Mouse (Mus musculus) forebrain, embryonic 11.5 days (tissue): ENCODE data around the gene Lrp2. TPM values are rescaled to one million over a fixed set of nuclear protein-coding genes. Genes with fewer than 3 reads are reported as not detected.

Source experiments
- ATAC-seq: fragments of 200-750 bp; cut with Nextera tagmentation; replicated peaks from 2 replicates; pipeline ENCODE4 v1.8.0; 2017; ENCODE audit warnings: moderate TSS enrichment; ENCODE audit not compliant: low FRiP score
- DNase-seq: peaks from one replicate; pipeline ENCODE4 v3.0.0-alpha.2; 2017; ENCODE audit warnings: low spot score
- H3K27ac ChIP-seq: fragments of 300-500 bp; sonication (generic); 2 replicates; pipeline ENCODE4 v1.5.1; 2014; ENCODE audit warnings: low read depth, low read length
- H3K27me3 ChIP-seq: fragments of 300-500 bp; sonication (generic); 2 replicates; pipeline ENCODE4 v1.6.1; 2014; ENCODE audit warnings: mild to moderate bottlenecking, low read length, mixed read lengths; ENCODE audit not compliant: control insufficient read depth, insufficient read depth
- H3K36me3 ChIP-seq: fragments of 300-500 bp; sonication (generic); 2 replicates; pipeline ENCODE4 v1.6.1; 2014; ENCODE audit warnings: mild to moderate bottlenecking, low read length, moderate library complexity, mixed read lengths; ENCODE audit not compliant: control insufficient read depth, insufficient read depth
- H3K4me1 ChIP-seq: fragments of 300-500 bp; sonication (generic); replicated peaks from 2 replicates; pipeline ENCODE4 v1.6.1; 2014; ENCODE audit warnings: low read length, mixed read lengths; ENCODE audit not compliant: control insufficient read depth, insufficient read depth
- H3K4me2 ChIP-seq: fragments of 300-500 bp; sonication (generic); 2 replicates; pipeline ENCODE4 v1.6.1; 2014; ENCODE audit warnings: low read depth, mild to moderate bottlenecking, low read length, moderate library complexity, mixed read lengths; ENCODE audit not compliant: severe bottlenecking
- H3K4me3 ChIP-seq: fragments of 300-500 bp; sonication (generic); 2 replicates; pipeline ENCODE4 v1.5.1; 2014; ENCODE audit warnings: low read depth, low read length
- H3K9ac ChIP-seq: fragments of 300-500 bp; sonication (generic); 2 replicates; pipeline ENCODE4 v1.6.1; 2014; ENCODE audit warnings: low read length
- H3K9me3 ChIP-seq: fragments of 300-500 bp; sonication (generic); 2 replicates; pipeline ENCODE4 v1.6.1; 2016; ENCODE audit warnings: low read length, mixed read lengths; ENCODE audit not compliant: control insufficient read depth
- WGBS: fragments of 180-500 bp; shearing (Covaris S2); extraction: QIAGEN DNeasy Blood & Tissue Kit; methylation state at CpG from one replicate; pipeline ENCODE4 v1.1.7; 2014; 5-methylcytosine and 5-hydroxymethylcytosine counted together
- polyA plus RNA-seq: library from polyadenylated mRNA; unstranded; fragments of >200 nt; fragmentation: Nextera tagmentation; extraction: Ambion mirVana; gene quantifications from 2 replicates; pipeline ENCODE4 v1.2.1, GENCODE M21; 2014

Gene Lrp2
- polyA plus RNA-seq, 1 experiment from 2014 or later: 3.1 TPM

DNA sequence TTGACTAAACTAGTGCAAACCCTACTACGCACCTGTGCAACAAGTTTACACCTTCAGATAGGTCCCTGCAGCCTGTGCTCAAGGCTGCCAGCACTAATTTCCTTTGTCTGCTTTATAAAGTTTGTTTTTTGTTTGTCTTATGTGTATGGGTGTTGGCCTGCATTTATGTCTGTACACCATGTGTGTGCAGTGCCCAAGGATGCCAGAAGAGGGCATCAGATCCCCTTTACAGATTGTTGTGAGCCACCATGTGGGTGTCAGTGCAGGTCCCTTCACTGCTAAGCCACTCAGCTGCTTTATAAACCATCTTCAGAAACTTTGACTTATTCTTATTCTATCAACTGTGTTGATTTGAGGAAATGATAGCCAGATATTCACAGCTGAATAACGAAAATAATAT lies 65.6 kb downstream of the Lrp2 start:
- Histone ChIP-seq H3K27ac (no peak overlapping the region), H3K36me3 (no peaks in the 10 kb centered on the region), H3K4me1 (no peaks in the 10 kb centered on the region), H3K9ac (no peak overlapping the region), H3K4me2 (no peak overlapping the region), H3K27me3 (no peaks in the 10 kb centered on the region), H3K9me3 (no peaks in the 10 kb centered on the region), H3K4me3 (no peak overlapping the region)
- DNase-seq: no peak
- WGBS: 93% methylated on average over 2 of the region's 2 CpGs
- no peak for ATAC-seq

DNA sequence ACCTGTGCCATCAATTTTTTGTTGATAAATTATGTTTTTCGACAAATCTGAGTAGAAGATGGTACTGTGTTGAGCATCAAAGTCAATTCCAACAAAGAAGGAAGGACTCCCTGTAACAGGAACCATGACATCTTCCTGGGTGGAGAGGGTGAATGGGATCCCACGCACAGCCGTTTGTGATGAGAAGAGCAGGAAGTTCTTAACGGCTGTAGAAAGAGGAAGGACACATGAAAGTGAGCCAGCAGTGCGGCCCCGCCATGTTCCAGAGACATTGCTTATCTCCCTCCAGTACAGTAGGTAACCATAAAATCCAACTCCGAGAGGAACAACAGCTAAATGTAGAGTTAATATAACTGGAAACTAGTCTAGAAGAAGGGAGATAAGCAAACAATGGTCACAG lies 67.6 kb downstream of the Lrp2 start:
- ATAC-seq: no peak

DNA sequence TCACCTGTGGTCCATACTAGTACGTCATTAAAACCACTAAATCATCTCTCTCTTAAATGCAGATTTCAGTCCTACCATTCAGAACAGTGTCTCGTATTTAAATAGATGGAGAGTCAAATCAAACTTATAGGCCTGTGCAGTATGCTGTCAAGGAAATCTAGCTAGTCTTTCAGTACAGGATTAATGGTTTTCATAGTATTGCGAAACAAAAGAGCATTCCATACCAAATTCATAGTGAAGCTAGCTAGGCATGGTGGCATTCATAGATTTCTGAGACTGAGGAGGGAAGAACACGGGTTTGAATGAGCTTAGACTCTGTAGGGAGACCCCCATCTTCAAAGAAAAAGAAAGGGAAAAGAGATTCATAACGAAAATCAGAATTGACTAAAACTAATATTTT lies 74.1 kb downstream of the Lrp2 start:
- no peak overlapping the region for H3K4me3 ChIP-seq
- ATAC-seq (no peak), DNase-seq (no peak)
- no peaks in the 10 kb centered on the region for H3K4me1 ChIP-seq
- no peaks in the 10 kb centered on the region for H3K27me3 ChIP-seq
- no peak overlapping the region for H3K4me2 ChIP-seq
- no peaks in the 10 kb centered on the region for H3K9me3 ChIP-seq
- H3K9ac ChIP-seq: no peak overlapping the region
- H3K36me3 ChIP-seq: no peaks in the 10 kb centered on the region
- H3K27ac ChIP-seq: no peak overlapping the region
- WGBS: 88% methylated on average over 5 of the region's 5 CpGs

More for the DNA sequence above, 67.6 kb downstream of the Lrp2 start:
- H3K36me3 ChIP-seq: no peaks in the 10 kb centered on the region
- no peak overlapping the region for H3K9ac ChIP-seq
- H3K4me2 ChIP-seq: no peak overlapping the region
- H3K4me1 ChIP-seq: no peaks in the 10 kb centered on the region
- WGBS: 94% methylated on average over 7 of the region's 7 CpGs
- no peaks in the 10 kb centered on the region for H3K27me3 ChIP-seq
- H3K27ac ChIP-seq: no peak overlapping the region
- H3K4me3 ChIP-seq: no peak overlapping the region
- DNase-seq: no peak
- no peaks in the 10 kb centered on the region for H3K9me3 ChIP-seq

DNA sequence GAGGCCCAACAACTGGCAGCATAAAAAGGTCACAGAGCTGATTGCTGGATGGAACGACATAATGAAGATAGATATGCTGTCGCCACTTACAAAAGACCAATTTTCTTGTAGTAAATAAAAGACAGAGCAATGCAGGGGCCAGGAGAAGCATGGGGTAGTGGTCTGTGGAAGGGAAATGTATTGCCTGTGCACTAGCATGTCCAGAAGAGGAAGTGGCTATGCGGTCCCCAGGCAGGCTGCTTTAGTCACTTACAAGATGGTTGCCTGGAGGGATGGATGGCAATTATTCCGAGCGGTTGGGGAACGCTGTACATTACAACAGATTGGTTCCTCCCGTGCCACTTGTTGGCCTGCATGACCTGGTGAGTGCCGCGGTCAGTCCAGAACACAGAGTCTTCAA lies 85.5 kb downstream of the Lrp2 start:
- no peaks in the 10 kb centered on the region for H3K9me3 ChIP-seq
- ATAC-seq: no peak

DNA sequence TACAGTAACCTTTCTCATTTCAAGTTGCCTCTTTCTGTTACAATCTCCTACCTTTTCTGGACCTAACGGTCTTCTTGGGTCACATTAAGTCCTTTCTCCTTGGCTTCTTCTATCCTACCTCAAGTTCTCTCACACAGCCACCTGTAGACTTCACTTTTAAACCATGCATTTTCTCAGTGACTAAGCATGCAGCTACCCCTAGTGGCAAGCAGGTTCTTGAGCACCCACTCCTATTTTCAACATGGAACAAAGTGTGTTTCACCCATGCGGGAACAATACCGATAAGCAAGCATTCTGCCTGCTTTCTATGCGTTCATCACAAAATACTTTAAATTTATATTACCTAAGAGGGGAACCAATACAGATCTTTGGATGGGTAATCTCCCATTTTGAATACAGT lies 92.7 kb downstream of the Lrp2 start:
- WGBS: 92% methylated on average over 4 of the region's 4 CpGs
- no peaks in the 10 kb centered on the region for H3K9me3 ChIP-seq
- no peak overlapping the region for H3K4me2 ChIP-seq
- no peak overlapping the region for H3K9ac ChIP-seq
- ATAC-seq (no peak), DNase-seq (no peak)
- no peaks in the 10 kb centered on the region for H3K36me3 ChIP-seq
- H3K4me3 ChIP-seq: no peak overlapping the region
- no peak overlapping the region for H3K27ac ChIP-seq
- no peaks in the 10 kb centered on the region for H3K4me1 ChIP-seq
- H3K27me3 ChIP-seq: no peaks in the 10 kb centered on the region

More for the DNA sequence above, 85.5 kb downstream of the Lrp2 start:
- Histone ChIP-seq H3K27me3 (no peaks in the 10 kb centered on the region), H3K27ac (no peak overlapping the region), H3K9ac (no peak overlapping the region), H3K4me1 (no peaks in the 10 kb centered on the region), H3K4me3 (no peak overlapping the region), H3K36me3 (no peaks in the 10 kb centered on the region), H3K4me2 (no peak overlapping the region)
- DNase-seq: no peak
- WGBS: 90% methylated on average over 9 of the region's 9 CpGs

DNA sequence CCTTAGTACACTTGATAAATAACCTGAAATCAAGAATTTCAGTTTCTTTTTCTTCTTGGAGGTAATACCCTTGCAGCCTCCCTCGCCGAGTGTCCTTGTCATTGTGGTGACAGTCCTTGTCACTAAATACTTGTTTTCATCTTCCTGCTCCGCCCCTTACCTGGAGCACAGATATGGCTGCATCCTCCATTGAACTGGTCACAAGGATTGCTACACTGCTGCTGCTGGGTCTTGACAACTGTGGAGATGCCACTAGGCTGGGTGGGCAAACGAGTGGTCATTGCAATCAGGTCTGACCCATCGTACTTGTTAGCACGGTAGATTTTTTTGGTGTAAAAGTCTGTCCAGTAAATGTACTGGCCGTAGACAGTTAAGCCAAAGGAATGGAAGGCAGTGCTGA lies 104.9 kb downstream of the Lrp2 start:
- Histone ChIP-seq H3K4me2 (no peak overlapping the region), H3K36me3 (no peaks in the 10 kb centered on the region), H3K4me3 (no peak overlapping the region), H3K9me3 (no peaks in the 10 kb centered on the region), H3K27me3 (no peaks in the 10 kb centered on the region), H3K9ac (no peak overlapping the region), H3K27ac (no peak overlapping the region), H3K4me1 (no peaks in the 10 kb centered on the region)
- WGBS: 94% methylated on average over 7 of the region's 7 CpGs
- no peak for DNase-seq
- ATAC-seq: no peak

DNA sequence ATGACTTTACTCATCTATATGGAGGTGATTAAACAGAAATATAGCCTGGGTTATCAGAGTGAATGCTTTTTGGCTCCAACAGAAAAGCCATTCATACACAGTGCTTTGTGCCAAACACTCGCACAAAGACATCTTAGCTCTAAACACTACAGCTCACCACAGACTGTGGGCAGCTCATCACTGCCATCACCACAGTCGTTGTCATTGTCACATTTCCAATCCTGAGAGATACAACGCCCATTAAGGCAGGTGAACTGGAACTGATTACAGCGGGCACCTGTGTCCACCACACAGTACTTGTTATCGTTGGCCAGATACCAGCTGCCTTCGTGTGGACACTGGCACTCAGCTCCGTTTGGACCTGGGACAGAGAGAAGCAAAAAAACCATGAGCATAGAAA lies 106.0 kb downstream of the Lrp2 start:
- WGBS: 88% methylated on average over 7 of the region's 7 CpGs
- Histone ChIP-seq H3K4me3 (no peak overlapping the region), H3K36me3 (no peaks in the 10 kb centered on the region), H3K9ac (no peak overlapping the region), H3K9me3 (no peaks in the 10 kb centered on the region), H3K27me3 (no peaks in the 10 kb centered on the region), H3K4me1 (no peaks in the 10 kb centered on the region), H3K27ac (no peak overlapping the region), H3K4me2 (no peak overlapping the region)
- DNase-seq (no peak), ATAC-seq (no peak)

DNA sequence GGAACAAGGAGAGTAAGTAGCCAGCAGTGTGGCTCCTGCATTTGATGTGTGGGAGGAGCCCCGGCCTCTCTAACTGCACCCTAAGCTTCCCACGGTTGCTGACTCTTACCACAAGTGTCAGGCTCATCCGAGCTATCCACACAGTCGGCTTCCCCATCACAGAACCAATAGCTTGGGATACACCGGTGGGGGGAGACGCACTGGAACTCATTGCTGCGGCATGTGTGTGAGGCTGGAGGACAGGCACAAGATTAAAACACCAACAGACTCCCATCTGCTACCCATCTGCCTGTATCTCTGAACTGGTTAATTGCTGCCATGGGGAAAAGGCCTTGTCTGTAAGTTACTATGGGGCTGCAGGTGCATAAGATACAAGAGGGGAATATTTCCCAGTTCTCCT lies 109.0 kb downstream of the Lrp2 start:
- H3K9me3 ChIP-seq: no peaks in the 10 kb centered on the region
- ATAC-seq: no peak
- no peak overlapping the region for H3K4me3 ChIP-seq
- H3K4me2 ChIP-seq: no peak overlapping the region
- no peak overlapping the region for H3K27ac ChIP-seq
- no peak overlapping the region for H3K9ac ChIP-seq
- no peak for DNase-seq
- no peaks in the 10 kb centered on the region for H3K4me1 ChIP-seq
- 89% methylated on average over 7 of the region's 7 CpGs for WGBS
- no peaks in the 10 kb centered on the region for H3K27me3 ChIP-seq
- H3K36me3 ChIP-seq: no peaks in the 10 kb centered on the region

DNA sequence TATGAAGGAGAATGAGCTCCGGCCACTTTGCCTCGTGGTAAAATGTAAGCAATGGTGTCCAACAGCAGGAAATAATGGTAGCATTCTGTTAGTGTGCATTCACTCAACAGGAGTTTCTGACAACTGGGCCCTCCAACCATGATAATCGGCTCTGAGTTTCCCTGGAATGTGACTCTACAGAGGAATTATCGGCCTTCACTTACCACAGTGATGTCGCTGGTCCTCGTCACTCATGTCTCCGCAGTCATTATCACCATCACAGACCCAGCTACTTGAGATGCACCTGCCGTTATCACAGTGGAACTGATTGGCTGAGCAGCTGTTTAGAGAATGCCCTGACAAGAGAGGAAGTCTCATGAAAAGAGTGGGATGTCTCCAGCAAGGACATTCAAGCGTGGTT lies 110.7 kb downstream of the Lrp2 start:
- no peaks in the 10 kb centered on the region for H3K36me3 ChIP-seq
- no peak for DNase-seq
- no peak for ATAC-seq
- H3K9ac ChIP-seq: no peak overlapping the region
- H3K4me2 ChIP-seq: no peak overlapping the region
- H3K4me3 ChIP-seq: no peak overlapping the region
- no peaks in the 10 kb centered on the region for H3K9me3 ChIP-seq
- WGBS: 86% methylated on average over 9 of the region's 9 CpGs
- H3K27ac ChIP-seq: no peak overlapping the region
- H3K4me1 ChIP-seq: no peaks in the 10 kb centered on the region
- H3K27me3 ChIP-seq: no peaks in the 10 kb centered on the region
